In the genomic region with DNA sequence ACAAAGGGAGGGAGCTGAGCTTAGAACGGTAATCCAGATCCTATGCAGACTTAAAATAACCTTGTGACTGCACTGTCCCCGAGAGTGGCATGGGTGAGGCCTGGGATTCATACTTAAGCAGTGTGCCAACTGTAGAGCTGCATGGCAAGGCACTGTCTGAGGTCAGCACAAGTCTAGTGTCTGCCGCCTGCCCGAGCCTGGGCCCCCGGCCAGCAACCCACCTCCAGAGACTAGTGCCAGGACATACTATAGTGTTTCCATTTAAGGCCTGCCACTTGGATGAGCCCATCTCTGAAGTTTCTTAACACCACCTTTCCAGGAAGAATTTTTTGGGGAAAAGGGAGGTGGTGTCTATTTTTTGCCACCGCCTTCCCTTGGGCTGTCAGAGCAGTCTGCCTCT, we compare ENCODE assay signal across 8 mouse cellular contexts. TPM values are rescaled to one million over a fixed set of nuclear protein-coding genes. Genes with fewer than 3 reads are reported as not detected.
DNase-seq lines count a peak whose midpoint lies in the region; ATAC-seq and TF ChIP-seq lines count a peak whose summit lies in the region.

No protein-coding gene starts in this region.

- no peaks in the 10 kb centered on the region for H3K36me3 ChIP-seq in kidney, adult 2 months (ENCODE audit: control insufficient read depth, insufficient read depth, low read length)
- H3K36me3 ChIP-seq in embryonic facial prominence, embryonic 11.5 days (replicated peaks; ENCODE audit: control insufficient read depth, insufficient read depth, low read depth, low read length) = no peaks in the 10 kb centered on the region
- no peaks in the 10 kb centered on the region for H3K36me3 ChIP-seq in heart, embryonic 10.5 days

- WGBS in kidney, adult 2 months = 37% methylated on average over 6 of the region's 6 CpGs
- WGBS in embryonic facial prominence, embryonic 11.5 days = 74% methylated on average over 6 of the region's 6 CpGs
- 29% methylated on average over 6 of the region's 6 CpGs for WGBS in heart, embryonic 10.5 days

- TF ChIP-seq POLR2A in kidney, adult 2 months (IDR thresholded peaks at IDR 0.05; ENCODE audit: low read depth, low read length) = no peak

- peak; percentile 46 for DNase-seq in kidney, adult 2 months
- DNase-seq in kidney, adult 18-20 months = no peak
- no peak for DNase-seq in embryonic facial prominence, embryonic 11.5 days (ENCODE audit: low spot score)
- DNase-seq in heart, embryonic 10.5 days (ENCODE audit: low spot score) = no peak
- DNase-seq in kidney, postnatal 36 days = peak; percentile 39 to 54
- peak; percentile 43 to 61 for DNase-seq in lung, postnatal 4 days
- DNase-seq in telencephalon, adult 2 months (ENCODE audit: low read depth, low spot score) = peak; percentile 83
- DNase-seq in spleen, postnatal 36 days (ENCODE audit: low spot score in 2 of 2) = no peak

- H3K9ac ChIP-seq in embryonic facial prominence, embryonic 11.5 days (replicated peaks; ENCODE audit: low read length) = no peak overlapping the region

- peaks cover 21% of the 10 kb centered on the region for H3K4me1 ChIP-seq in kidney, adult 2 months (ENCODE audit: control insufficient read depth, insufficient read depth, low read length)
- H3K4me1 ChIP-seq in embryonic facial prominence, embryonic 11.5 days (ENCODE audit: control insufficient read depth, insufficient read depth, low read length) = no peaks in the 10 kb centered on the region; the same call in 1 of the 2 replicates
- H3K4me1 ChIP-seq in heart, embryonic 10.5 days = peaks cover 54% of the 10 kb centered on the region

- no peak for TF ChIP-seq CTCF in kidney, adult 2 months (conservative IDR thresholded peaks at IDR 0.05; ENCODE audit: insufficient read depth, insufficient read length, low read depth, low read length)

- H3K27ac ChIP-seq in kidney, adult 2 months (ENCODE audit: insufficient read depth, low read depth, low read length) = no peak overlapping the region
- H3K27ac ChIP-seq in embryonic facial prominence, embryonic 11.5 days (replicated peaks; ENCODE audit: low read depth, low read length) = no peak overlapping the region
- peak overlapping the region; percentile 53 for H3K27ac ChIP-seq in heart, embryonic 10.5 days

- no peaks in the 10 kb centered on the region for H3K27me3 ChIP-seq in kidney, adult 2 months (replicated peaks; ENCODE audit: control insufficient read depth, insufficient read depth, low read length)
- H3K27me3 ChIP-seq in embryonic facial prominence, embryonic 11.5 days (ENCODE audit: control insufficient read depth, insufficient read depth, low read length) = no peaks in the 10 kb centered on the region
- H3K27me3 ChIP-seq in heart, embryonic 10.5 days (ENCODE audit: insufficient read depth, poor library complexity, severe bottlenecking) = no peaks in the 10 kb centered on the region

- peak overlapping the region; percentile 52 for H3K4me2 ChIP-seq in embryonic facial prominence, embryonic 11.5 days (ENCODE audit: low read depth, low read length)

- no peak for ATAC-seq in embryonic facial prominence, embryonic 11.5 days (replicated peaks; ENCODE audit: insufficient number of reproducible peaks, low FRiP score, low TSS enrichment, low read depth)

- H3K4me3 ChIP-seq in kidney, adult 2 months (ENCODE audit: insufficient read depth, low read depth, low read length) = no peak overlapping the region
- no peak overlapping the region for H3K4me3 ChIP-seq in embryonic facial prominence, embryonic 11.5 days (ENCODE audit: low read depth, low read length)
- peak overlapping the region; percentile 76 for H3K4me3 ChIP-seq in heart, embryonic 10.5 days

- H3K9me3 ChIP-seq in embryonic facial prominence, embryonic 11.5 days (replicated peaks; ENCODE audit: control insufficient read depth, low read length) = no peaks in the 10 kb centered on the region
- H3K9me3 ChIP-seq in heart, embryonic 10.5 days = no peaks in the 10 kb centered on the region

RNA-seq across cellular contexts. Expression of gene Acvr1, which starts 1.7 kb away (rescaled TPM):
- polyA plus RNA-seq in kidney, adult 2 months (2012; rRNA removed) = 5.6 and 6.3 TPM in 2 replicates
- polyA plus RNA-seq in embryonic facial prominence, embryonic 11.5 days (2014; fragmentation: Nextera tagmentation; extraction: Ambion mirVana) = 6.1 and 7.1 TPM in 2 replicates
- 9.4 and 11.1 TPM in 2 replicates for polyA plus RNA-seq in heart, embryonic 10.5 days (2016; fragmentation: Nextera tagmentation; extraction: Ambion mirVana)

RNA-seq across cellular contexts. Expression of gene Upp2, which starts 1.8 kb away (rescaled TPM):
- 14.0 and 15.5 TPM in 2 replicates for polyA plus RNA-seq in kidney, adult 2 months (2012; rRNA removed)
- 5.0 and 7.8 TPM in 2 replicates for polyA plus RNA-seq in embryonic facial prominence, embryonic 11.5 days (2014; fragmentation: Nextera tagmentation; extraction: Ambion mirVana)
- polyA plus RNA-seq in heart, embryonic 10.5 days (2016; fragmentation: Nextera tagmentation; extraction: Ambion mirVana) = 5.8 and 8.2 TPM in 2 replicates

Comparison
In these comparisons a context has a peak if more than half of its experiments do, and no peak if none do; other contexts are left out.
1. DNase-seq: peak in kidney, adult 2 months (single experiment), kidney, postnatal 36 days (2 of 2), lung, postnatal 4 days (2 of 2) and telencephalon, adult 2 months (single experiment); none in kidney, adult 18-20 months (single experiment), embryonic facial prominence, embryonic 11.5 days (single experiment), heart, embryonic 10.5 days (single experiment) and spleen, postnatal 36 days (0 of 2).